Mouse (Mus musculus) olfactory bulb, adult 2 months (tissue): ENCODE data around the gene Rbp7. TPM values are rescaled to one million over a fixed set of nuclear protein-coding genes. Genes with fewer than 3 reads are reported as not detected.

ENCODE experiments used
- H3K27ac ChIP-seq: fragments of 200-500 bp; 2 replicates; pipeline ENCODE4 v1.5.1; 2012; ENCODE audit warnings: low read depth, low read length; ENCODE audit not compliant: insufficient read depth
- H3K4me1 ChIP-seq: fragments of 200-500 bp; 2 replicates; pipeline ENCODE4 v1.6.1; 2012; ENCODE audit warnings: low read length; ENCODE audit not compliant: control insufficient read depth, insufficient read depth
- H3K4me3 ChIP-seq: fragments of 200-500 bp; 2 replicates; pipeline ENCODE4 v1.5.1; 2012; ENCODE audit warnings: mild to moderate bottlenecking, low read depth, low read length, moderate library complexity; ENCODE audit not compliant: insufficient read depth
- CTCF ChIP-seq: fragments of 200-500 bp; IDR thresholded peaks from 2 replicates; pipeline ENCODE4 v1.5.1; 2012; ENCODE audit warnings: low read depth, mild to moderate bottlenecking, low read length, moderate library complexity; ENCODE audit not compliant: insufficient read depth
- POLR2A ChIP-seq: fragments of 200-500 bp; IDR thresholded peaks from 2 replicates; pipeline ENCODE4 v1.6.1; 2012; ENCODE audit warnings: mild to moderate bottlenecking, low read depth, low read length, moderate library complexity; ENCODE audit not compliant: insufficient read depth
- WGBS: fragments of 180-500 bp; shearing (Covaris S2); methylation state at CpG from one replicate; pipeline ENCODE4 v1.1.7; 2018; 5-methylcytosine and 5-hydroxymethylcytosine counted together
- polyA plus RNA-seq: library from polyadenylated mRNA; stranded (reverse); fragments of >200 nt; gene quantifications from 2 replicates; pipeline ENCODE4 v1.2.4, GENCODE M21; 2012; ENCODE audit warnings: low replicate concordance; ENCODE audit not compliant: missing spikeins, insufficient read depth, insufficient read length

Rbp7 gene
- polyA plus RNA-seq, result not detected in 2 replicates

DNA sequence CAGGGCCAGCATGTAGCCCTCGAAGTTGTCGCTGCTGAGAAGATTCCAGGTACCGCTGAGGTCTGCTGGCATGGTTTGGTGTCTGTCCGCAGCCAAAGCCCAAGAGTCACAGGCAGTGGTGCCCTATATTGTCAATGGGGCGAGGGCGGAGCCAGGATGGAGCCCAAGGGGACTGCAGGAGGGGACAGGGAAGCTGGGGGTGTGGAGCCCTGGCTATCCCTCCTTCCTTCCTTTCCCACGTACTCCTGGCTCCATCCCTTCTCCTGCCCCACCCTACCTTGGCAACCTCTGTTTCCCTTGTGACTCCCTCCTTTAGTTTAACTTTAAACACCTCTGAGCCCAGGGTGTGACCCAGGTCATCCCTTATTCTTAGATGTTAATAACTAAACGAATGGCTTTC, at the start of gene Rbp7:
TSS of gene Rbp7 (minus strand) at position 100 of the 400 bp plus-strand sequence.
- WGBS, result 75% methylated on average over 8 of the region's 8 CpGs
- TF ChIP-seq POLR2A, result no peak
- TF ChIP-seq CTCF, result no peak
- Histone ChIP-seq H3K27ac (no peak within 1 kb of the TSS), H3K4me1 (no peaks in the 10 kb centered on the region), H3K4me3 (no peak within 1 kb of the TSS)

DNA sequence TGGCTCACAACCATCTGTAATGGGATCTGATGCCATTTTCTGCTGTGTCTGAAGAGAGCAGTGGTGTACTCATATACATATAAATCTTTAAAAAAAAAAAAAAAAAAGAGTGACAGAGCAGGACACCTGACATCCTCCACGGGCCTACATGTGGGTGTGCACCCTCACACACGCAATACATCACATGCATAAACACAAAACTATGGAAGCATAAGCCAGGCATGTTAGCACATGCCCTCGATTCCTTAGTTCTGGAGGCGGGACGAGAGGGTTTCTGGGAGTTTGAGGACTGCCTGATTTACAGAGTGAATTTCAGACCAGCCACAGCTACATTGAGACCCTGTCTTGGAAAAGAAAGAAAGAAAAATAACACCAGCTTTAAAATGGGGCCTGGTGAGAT, 49.6 kb upstream of the Rbp7 start:
- peaks cover 9% of the 10 kb centered on the region for H3K4me1 ChIP-seq
- no peak for TF ChIP-seq CTCF
- no peak for TF ChIP-seq POLR2A
- H3K4me3 ChIP-seq, result no peak overlapping the region
- WGBS, result 49% methylated on average over 5 of the region's 5 CpGs
- H3K27ac ChIP-seq, result no peak overlapping the region

DNA sequence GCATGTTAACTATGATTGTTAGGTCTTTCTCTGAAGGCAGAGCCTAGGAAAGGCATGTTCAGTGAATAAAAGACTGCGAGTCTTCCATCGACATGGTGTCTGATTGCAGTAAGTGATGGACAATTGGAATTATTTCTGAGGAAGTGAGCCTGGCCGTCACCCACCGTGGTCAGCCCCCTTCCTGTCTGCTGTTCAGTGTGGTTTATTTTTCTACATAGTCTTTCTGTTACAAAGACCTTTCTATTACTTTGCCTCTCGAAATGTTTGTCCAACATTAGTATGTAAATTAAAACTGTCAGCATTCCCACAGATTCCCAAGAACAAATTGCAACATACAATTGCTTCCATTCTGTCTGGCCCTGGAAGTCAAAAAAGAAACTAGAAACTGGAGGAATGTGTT, 45.0 kb upstream of the Rbp7 start:
- Histone ChIP-seq H3K27ac (0 out of 2 replicates have a peak overlapping the region, but pooled peaks have one; percentile 34), H3K4me3 (no peak overlapping the region), H3K4me1 (peaks cover 9% of the 10 kb centered on the region)
- 48% methylated on average over 5 of the region's 5 CpGs for WGBS
- TF ChIP-seq CTCF (no peak), POLR2A (no peak)

DNA sequence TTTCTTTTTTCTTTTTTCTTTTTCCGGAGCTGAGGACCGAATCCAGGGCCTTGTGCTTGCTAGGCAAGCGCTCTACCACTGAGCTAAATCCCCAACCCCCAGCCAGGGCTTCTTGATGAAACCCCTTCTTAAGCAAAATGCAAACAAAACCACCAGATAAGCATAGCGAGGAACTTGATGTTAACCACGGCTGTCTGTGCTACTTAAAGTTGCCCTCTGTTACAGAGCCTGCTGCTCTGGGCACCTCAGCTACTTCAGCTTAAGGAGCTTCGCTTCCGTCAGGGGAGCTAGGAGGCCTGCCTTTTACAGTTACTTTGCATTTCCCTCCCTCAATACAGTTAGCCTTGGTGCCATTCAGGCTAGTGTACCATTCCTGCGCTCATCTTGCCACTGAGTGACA, 44.1 kb upstream of the Rbp7 start:
- no peak overlapping the region for H3K27ac ChIP-seq
- no peak overlapping the region for H3K4me3 ChIP-seq
- peaks cover 5% of the 10 kb centered on the region; the same call in 1 of the 2 replicates for H3K4me1 ChIP-seq
- WGBS, result 84% methylated on average over 8 of the region's 8 CpGs
- TF ChIP-seq CTCF (no peak), POLR2A (no peak)

DNA sequence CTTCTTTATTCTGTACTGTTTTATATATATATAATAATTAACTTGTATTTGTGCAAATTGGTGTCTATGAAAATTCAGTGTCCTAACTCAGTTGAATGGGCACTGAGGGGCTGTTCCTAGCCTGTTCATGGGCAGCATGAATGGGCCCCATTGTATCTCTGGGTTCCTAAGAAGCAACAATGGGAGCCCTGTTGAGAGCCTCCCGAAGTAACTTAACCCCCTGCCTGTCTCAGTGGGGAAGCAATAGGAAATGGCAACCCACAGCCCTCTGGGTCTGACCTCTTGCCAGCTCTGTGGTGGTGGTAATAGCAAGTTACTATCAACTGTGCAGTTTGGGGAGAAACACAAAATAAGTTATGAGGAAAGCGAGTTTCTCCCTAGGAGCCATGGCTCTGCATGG, 41.8 kb upstream of the Rbp7 start:
- Histone ChIP-seq H3K4me1 (peaks cover 5% of the 10 kb centered on the region; the same call in 1 of the 2 replicates), H3K27ac (no peak overlapping the region), H3K4me3 (no peak overlapping the region)
- 44% methylated on average over 2 of the region's 2 CpGs for WGBS
- TF ChIP-seq POLR2A, result no peak
- no peak for TF ChIP-seq CTCF

DNA sequence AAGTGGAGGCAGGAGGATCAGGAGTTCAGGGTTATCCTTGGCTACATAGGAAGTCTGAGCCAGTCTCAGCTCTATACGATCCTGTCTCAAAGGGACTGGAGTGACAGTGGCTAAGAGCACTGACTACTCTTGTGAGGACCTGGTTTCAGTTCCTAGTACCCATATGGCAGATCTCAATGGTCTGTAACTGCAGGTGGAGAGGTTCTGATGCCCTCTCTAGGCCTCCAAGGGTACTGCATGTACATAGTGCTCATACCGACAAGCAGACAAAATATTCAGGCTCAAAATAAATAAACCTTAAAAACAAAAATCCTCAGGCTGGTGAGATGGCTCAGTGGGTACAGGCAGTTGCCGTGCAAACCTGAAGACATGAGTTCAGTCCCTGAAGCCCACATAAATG, 36.4 kb upstream of the Rbp7 start:
- WGBS, result 100% methylated on average over 3 of the region's 3 CpGs
- no peak overlapping the region for H3K27ac ChIP-seq
- H3K4me3 ChIP-seq, result no peak overlapping the region
- peaks cover 8% of the 10 kb centered on the region for H3K4me1 ChIP-seq
- TF ChIP-seq CTCF (no peak), POLR2A (no peak)

DNA sequence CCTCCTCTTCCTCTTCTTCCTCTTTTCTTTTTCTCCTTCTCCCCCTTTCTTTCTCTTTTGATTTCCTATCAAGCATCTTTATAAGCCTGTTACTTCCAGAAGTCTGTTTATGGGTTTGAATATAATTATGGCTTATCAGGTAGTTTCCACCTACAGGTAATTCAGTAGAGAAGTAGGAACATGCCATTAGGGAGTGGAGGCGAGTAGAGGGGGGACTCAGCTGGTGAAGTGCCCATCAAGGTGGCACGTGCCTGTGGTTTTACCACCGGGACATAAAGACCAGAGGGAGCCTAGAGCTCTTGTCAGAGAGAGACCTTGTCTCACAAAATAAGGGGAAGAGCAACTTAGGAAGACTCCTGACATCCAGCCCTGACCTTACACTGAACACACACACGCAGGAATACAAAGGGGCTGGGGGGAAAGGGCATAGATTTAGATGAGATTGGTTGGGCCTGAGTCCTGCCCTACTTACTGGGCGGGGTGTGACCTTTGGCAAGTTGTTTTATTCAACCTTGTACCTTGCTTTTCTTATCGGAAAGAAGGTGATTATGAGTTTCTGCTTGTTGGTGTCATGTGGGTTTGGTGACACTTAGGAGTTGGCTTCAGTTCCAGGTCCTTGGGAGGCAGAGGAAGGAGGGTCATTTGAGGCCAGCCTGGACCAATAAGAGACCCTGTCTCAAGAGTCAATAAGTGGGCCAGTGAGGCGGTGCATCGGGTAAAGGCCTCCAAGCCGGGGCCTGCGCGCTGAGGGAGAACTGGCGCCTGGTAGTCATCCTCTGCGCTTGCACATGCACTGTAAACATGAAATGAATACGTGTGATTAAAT, 34.9 kb upstream of the Rbp7 start:
- H3K27ac ChIP-seq, result no peak overlapping the region
- no peak overlapping the region for H3K4me3 ChIP-seq
- 91% methylated on average over 14 of the region's 14 CpGs for WGBS
- TF ChIP-seq POLR2A (no peak), CTCF (no peak)
- H3K4me1 ChIP-seq, result peaks cover 6% of the 10 kb centered on the region

DNA sequence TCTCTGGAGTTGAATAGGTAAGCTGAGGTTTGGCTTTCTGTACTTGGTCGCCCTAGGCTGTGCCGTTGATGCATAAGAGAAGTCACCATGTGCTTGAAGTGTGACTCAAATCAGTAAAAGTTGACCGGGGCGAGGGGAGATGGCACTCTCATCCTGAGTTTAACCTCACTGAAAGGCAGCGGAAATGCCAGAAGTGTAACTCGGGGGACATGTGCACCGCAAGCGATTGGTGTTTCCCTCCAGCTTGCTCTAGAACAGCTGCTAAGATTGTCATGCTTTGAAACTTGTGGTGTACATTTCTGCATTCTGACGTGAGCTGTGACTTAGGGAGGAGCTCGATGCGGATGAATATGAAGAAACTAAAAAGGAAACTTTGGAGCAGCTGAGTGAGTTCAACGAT, 33.0 kb upstream of the Rbp7 start:
- Histone ChIP-seq H3K4me1 (peaks cover 9% of the 10 kb centered on the region), H3K27ac (peak overlapping the region; percentile 26; the same call in 1 of the 2 replicates), H3K4me3 (no peak overlapping the region)
- TF ChIP-seq POLR2A (no peak), CTCF (no peak)
- WGBS, result 79% methylated on average over 12 of the region's 12 CpGs

DNA sequence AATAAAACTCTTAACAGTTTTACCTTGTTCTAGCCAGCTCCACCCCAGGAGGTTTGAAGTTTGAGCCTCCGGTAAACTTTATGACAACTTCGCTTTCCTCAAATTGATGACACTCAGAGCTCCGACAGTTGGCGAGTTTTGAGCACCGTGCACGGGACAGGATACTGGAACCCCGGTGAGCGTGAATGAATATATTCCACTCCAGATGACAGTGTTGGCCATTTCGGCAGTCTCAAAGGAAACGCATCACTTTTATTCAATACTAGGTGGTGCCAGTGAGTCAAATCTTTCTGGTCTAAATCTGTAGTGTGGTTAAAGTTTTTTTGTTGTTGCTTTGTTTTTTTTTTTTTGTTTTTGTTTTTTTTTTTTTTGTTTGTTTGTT, 31.0 kb upstream of the Rbp7 start:
- H3K4me3 ChIP-seq, result peak overlapping the region; percentile 78
- TF ChIP-seq POLR2A, result no peak
- TF ChIP-seq CTCF, result no peak
- no peak overlapping the region for H3K27ac ChIP-seq
- peaks cover 9% of the 10 kb centered on the region for H3K4me1 ChIP-seq
- under 1% methylated on average over 10 of the region's 10 CpGs for WGBS
